8 mouse cellular contexts compared by ENCODE assay signal in the genomic region with DNA sequence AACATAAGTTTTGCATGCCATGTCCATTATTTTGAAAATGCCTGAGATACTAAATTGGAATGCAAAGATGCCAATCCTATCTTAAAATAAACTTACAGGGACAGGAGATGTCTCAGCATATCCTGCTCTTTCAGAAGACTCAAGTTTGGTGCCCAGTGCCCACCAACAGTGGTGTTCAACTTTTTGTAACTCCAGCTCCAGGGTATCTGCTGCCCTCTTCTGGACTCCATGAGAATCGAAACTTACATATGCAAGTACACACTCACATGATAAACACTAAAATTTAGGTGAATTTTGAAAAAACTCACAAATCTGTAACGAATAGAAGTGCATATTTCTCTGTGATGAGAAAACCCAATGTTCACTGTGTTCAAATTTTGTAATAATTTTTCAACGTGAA.
DNase-seq lines count a peak whose midpoint lies in the region; ATAC-seq and TF ChIP-seq lines count a peak whose summit lies in the region.
"Had no signal": no experiment of that assay in that cellular context is flagged by ENCODE, and none has a peak within 500 bp of the region (broad histone marks: within the 10 kb centered on the region; RNA-seq: fewer than 3 reads in every experiment).

No protein-coding gene starts in this region.

- no peak overlapping the region for H3K4me3 ChIP-seq in layer of hippocampus, adult 2 months

- peak; percentile 71; the same call in 1 of the 2 replicates for ATAC-seq in granulocyte monocyte progenitor cell, adult 5-6 weeks (replicated peaks; ENCODE audit: poor library complexity, severe bottlenecking)
- ATAC-seq in erythroid progenitor cell, adult 5-6 weeks (replicated peaks; ENCODE audit: low FRiP score, poor library complexity, severe bottlenecking), result no peak

- DNase-seq in layer of hippocampus, adult 2 months (ENCODE audit: low spot score in 2 of 2), result no peak
- no peak for DNase-seq in layer of hippocampus, postnatal 14 days (ENCODE audit: low spot score in 2 of 2)
- peak; percentile 23 for DNase-seq in A20 (ENCODE audit: low read depth, low spot score)
- DNase-seq in CD4-positive, CD25-positive, alpha-beta regulatory T cell, adult 2 months (ENCODE audit: low read depth, low spot score), result peak; percentile 52
- DNase-seq in adipocyte (ENCODE audit: low spot score), result no peak
- DNase-seq: adrenal gland, adult 8-10 months had no signal

- TF ChIP-seq CTCF in layer of hippocampus, adult 2 months (conservative IDR thresholded peaks at IDR 0.05), result peak; percentile 60

- no peak overlapping the region for H3K27ac ChIP-seq in layer of hippocampus, adult 2 months

Comparison
In these comparisons a context has a peak if more than half of its experiments do, and no peak if none do; other contexts are left out.
1. DNase-seq: peak in A20 (single experiment) and CD4-positive, CD25-positive, alpha-beta regulatory T cell, adult 2 months (single experiment); none in layer of hippocampus, adult 2 months (0 of 2), layer of hippocampus, postnatal 14 days (0 of 2) and adipocyte (single experiment).